Mouse (Mus musculus) heart, postnatal 36 days (tissue): ENCODE results near the gene Pdcl3. TPM values are rescaled to one million over a fixed set of nuclear protein-coding genes. Genes with fewer than 3 reads are reported as not detected.

Source experiments
- DNase-seq, 2 experiments: peaks; one replicate each; pipeline ENCODE4 v3.0.0; 2021 to 2022
- intact Hi-C: fragments of 180-260 bp; cut with DNase I; formaldehyde crosslinking; loops from one replicate; pipeline ENCODE4 v1.15.1; 2025
- total RNA-seq, 2 experiments: library from RNA; stranded (reverse); gene quantifications; 2 replicates each; pipeline ENCODE4 v1.2.3; 2021

The Pdcl3 gene
- total RNA-seq = 10 to 100 TPM; 76.2 to 77.3 TPM

GRCm38 (mm10) chr1:38985308-38985707 is at the start of gene Pdcl3:
Pdcl3 (plus strand) TSS chr1:38985608.
- intact Hi-C loops = no loop called here
- no peak for DNase-seq

DNA sequence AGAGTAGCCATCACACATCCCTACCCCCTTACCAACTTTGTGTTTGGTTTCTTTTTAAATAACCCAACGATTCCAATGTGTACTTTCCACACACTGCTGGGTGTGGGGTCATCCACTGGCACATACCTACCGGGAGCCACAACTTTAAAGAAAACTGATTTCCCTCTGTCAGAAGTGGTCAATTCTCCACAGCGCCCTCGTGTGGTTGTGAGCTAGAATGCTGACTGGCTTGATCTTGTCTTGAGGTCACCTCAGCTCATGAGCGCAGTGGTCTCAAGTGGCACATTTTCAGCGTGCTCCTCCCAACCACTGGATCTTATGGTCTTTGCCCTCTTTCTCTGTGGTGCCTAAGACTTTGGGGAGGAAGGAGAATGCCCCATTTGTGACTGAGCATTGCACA is 48.6 kb upstream of the Pdcl3 start:
- intact Hi-C loops = no loop called here
- peak in 1 of 2 experiments; percentile 4 for DNase-seq

DNA sequence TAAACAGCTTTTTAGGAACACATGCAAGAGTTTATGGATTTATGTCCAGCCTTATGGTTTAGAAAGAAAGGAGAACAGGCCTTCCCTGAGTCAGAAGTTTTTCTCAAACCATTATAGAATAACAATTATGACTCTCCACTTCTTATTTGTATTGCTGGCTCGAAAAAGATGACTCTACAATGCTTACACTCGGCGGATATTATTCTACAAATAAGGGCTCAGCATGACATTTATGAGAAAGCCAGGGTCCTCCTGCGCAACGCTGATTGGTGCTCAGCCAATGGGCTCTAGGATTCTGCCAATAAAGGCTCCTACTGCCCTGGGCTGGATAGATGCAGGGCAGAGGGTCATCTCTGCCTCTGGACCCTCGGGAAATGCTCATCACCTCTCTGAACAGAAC is 46.6 kb upstream of the Pdcl3 start, which contains the start of gene Nms:
Gene Nms (plus strand): TSS at position 301 of the 400 bp plus-strand sequence.
- DNase-seq = no peak
- intact Hi-C loops = no loop called here

GRCm38 (mm10) chr1:38939608-38940007 is 45.8 kb upstream of the Pdcl3 start:
- intact Hi-C loops = no loop called here
- DNase-seq = peak in 1 of 2 experiments; percentile 10

GRCm38 (mm10) chr1:38956457-38956856 is 29.0 kb upstream of the Pdcl3 start:
- intact Hi-C loops = no loop called here
- DNase-seq = no peak

DNA sequence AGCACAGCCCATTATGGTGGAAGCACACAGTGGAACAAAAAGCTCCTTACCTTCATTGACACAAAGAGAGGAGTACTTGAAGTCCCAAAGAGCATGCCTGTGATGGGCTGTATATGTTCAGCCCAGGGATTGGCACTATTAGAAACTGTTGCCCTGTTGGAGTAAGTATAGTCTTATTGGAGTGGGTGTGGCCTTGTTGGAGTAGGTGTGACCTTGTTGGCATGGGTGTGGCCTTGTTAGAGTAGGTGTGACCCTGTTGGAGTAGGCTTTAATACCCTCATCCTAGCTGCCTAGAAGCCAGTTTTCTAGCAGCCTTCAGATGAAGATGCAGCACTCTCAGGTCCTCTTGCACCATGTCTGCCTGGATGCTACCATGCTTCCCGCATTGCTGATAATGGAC is 16.3 kb upstream of the Pdcl3 start:
- intact Hi-C loops = no loop called here
- DNase-seq = no peak

DNA sequence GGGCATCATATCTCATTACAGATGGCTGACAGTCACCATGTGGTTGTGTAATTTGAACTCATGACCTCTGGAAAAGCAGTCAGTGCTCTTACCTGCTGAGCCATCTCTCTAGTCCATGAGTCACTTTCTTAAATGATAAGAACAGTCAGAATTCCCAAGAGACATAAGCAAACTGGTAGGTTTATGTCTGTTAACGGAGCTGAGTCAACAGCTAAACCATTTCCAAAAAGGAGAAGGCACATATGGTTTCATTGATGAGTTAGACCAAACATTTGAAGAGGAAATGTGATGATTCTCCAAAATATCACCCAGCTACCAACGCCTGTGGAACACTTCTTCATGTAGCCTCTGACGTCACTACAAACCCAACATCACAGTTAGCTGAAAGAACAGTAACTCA is 13.7 kb upstream of the Pdcl3 start:
- intact Hi-C loops = no loop called here

DNA sequence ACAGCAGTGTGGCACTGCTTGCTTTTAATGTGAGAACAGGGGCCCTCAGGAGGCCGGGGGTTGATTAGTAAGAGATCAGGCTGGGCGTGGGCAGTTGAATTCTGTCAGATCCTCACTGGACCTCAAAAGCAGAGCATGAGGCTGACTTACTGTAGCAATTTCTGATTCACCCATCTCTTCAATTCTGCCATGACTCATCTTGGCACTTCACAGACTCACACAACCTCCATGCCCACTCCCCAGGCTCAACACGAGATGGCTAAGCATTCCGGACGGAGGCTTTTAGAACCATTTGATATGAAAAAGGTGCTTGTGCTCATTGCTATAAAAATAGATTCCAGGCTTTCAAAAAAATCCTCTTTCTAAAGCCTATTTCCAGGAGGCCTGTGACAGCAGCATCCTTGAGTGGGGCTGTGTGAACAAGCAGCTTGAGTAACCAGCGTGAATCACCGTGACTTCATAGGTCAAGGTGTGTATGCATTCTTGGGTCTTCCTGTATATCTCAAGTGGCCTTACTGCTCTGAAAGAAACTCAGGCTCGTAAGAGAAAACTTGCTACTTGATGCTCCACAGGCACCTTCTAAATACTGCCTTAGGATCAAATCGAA is 12.3 kb upstream of the Pdcl3 start:
- intact Hi-C loops = no loop called here
- DNase-seq = no peak

More for the DNA sequence above, 13.7 kb upstream of the Pdcl3 start:
- no peak for DNase-seq

- DNase-seq = no peak
- intact Hi-C loops = no loop called here
These were observed 5.5 kb upstream of the Pdcl3 start for GRCm38 (mm10) chr1:38979953-38980352.

DNA sequence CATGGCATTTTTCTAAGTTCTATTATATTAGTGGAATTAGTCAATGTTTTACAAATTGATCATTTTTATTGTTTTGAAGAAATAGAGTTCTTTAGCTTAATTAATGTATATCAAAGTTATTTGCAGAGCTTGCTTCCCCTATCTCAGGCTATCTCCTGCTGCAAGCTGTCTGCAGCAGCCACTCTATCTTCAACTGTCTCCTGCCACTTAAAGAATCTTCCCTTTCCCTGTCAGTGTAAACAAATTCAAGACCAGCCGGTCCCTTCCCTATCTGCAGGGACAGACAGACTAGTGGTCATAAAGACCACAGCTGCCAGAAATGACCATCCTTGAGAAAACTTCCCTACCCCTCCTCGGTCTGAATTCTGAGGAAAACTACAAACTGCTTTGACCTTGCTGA is 1.5 kb upstream of the Pdcl3 start:
- intact Hi-C loops = no loop called here
- no peak for DNase-seq

GRCm38 (mm10) chr1:38987080-38987864 is 1.9 kb downstream of the Pdcl3 start:
- DNase-seq = peak; percentile 97 to 100
- intact Hi-C loops = no loop called here

- intact Hi-C loops = no loop called here
- DNase-seq = no peak
These were observed 2.4 kb downstream of the Pdcl3 start for GRCm38 (mm10) chr1:38987865-38988211.

DNA sequence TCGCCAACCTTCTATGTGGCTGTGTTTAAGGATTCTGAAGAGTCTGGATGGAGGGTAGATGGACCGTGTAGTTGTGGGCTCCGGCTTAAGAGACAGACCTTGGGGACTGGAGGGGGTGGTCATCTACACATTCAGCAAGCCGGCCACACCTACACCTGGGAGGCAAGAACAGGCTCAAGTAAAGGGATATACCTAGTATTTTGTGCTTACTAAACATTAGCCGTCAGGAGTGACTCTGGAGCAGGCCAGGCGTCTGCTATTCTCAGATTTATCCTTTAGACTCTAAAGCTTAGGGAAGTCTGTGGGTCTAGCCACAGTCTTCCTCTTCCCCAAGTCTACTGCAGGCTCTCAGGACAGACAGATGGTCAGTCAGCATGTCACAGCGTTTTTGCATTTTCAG is 2.9 kb downstream of the Pdcl3 start:
- no peak for DNase-seq
- intact Hi-C loops = no loop called here

GRCm38 (mm10) chr1:38992365-38992764 is 7.0 kb downstream of the Pdcl3 start:
- no peak for DNase-seq

GRCm38 (mm10) chr1:39001106-39001505 is 15.7 kb downstream of the Pdcl3 start:
- intact Hi-C loops = loop anchor here (1.0 to 2.0 kb wide), 3 partner anchors 339 to 530 kb away; no protein-coding TSS in a partner anchor
- DNase-seq = peak; percentile 78 to 82

More at GRCm38 (mm10) chr1:38992365-38992764, 7.0 kb downstream of the Pdcl3 start:
- intact Hi-C loops = no loop called here

GRCm38 (mm10) chr1:39005751-39006354 is 20.4 kb downstream of the Pdcl3 start:
- intact Hi-C loops = no loop called here
- DNase-seq = no peak

GRCm38 (mm10) chr1:39006830-39007829 is 21.7 kb downstream of the Pdcl3 start:
- intact Hi-C loops = no loop called here
- no peak for DNase-seq

GRCm38 (mm10) chr1:39010583-39011021 is 25.2 kb downstream of the Pdcl3 start:
- peak; percentile 54 to 72 for DNase-seq
- intact Hi-C loops = loop anchor here (1.0 kb wide), 2 partner anchors 183 to 330 kb away; partner anchors contain the start of gene Npas2

DNA sequence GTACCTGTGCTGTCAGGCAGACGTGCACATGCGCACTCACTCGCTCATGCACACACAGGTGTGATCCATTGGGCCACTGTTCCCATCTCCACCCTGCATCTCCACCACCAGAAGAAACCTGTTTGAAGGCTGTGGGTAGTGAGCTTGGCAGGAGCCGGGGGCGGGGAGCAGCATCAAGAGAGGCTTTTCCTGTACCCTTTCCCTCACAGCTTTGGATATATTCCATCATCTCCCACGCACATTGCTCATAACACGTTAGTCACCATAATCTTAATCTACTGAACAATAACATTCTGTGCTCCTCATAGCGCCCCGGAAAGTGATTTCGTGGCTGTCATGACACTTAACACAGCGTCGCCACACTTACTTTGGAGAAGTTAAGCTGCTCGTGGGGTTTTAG is 27.2 kb downstream of the Pdcl3 start:
- DNase-seq = no peak
- intact Hi-C loops = no loop called here

GRCm38 (mm10) chr1:39013843-39014242 is 28.4 kb downstream of the Pdcl3 start:
- DNase-seq = no peak
- intact Hi-C loops = no loop called here
